Mouse (Mus musculus) olfactory bulb, adult 2 months (tissue): ENCODE data around the gene Cd160. TPM values are rescaled to one million over a fixed set of nuclear protein-coding genes. Genes with fewer than 3 reads are reported as not detected.

Experiments
- H3K27ac ChIP-seq: fragments of 200-500 bp; 2 replicates; pipeline ENCODE4 v1.5.1; 2012; ENCODE audit warnings: low read depth, low read length; ENCODE audit not compliant: insufficient read depth
- H3K4me1 ChIP-seq: fragments of 200-500 bp; 2 replicates; pipeline ENCODE4 v1.6.1; 2012; ENCODE audit warnings: low read length; ENCODE audit not compliant: control insufficient read depth, insufficient read depth
- H3K4me3 ChIP-seq: fragments of 200-500 bp; 2 replicates; pipeline ENCODE4 v1.5.1; 2012; ENCODE audit warnings: mild to moderate bottlenecking, low read depth, low read length, moderate library complexity; ENCODE audit not compliant: insufficient read depth
- CTCF ChIP-seq: fragments of 200-500 bp; IDR thresholded peaks from 2 replicates; pipeline ENCODE4 v1.5.1; 2012; ENCODE audit warnings: low read depth, mild to moderate bottlenecking, low read length, moderate library complexity; ENCODE audit not compliant: insufficient read depth
- POLR2A ChIP-seq: fragments of 200-500 bp; IDR thresholded peaks from 2 replicates; pipeline ENCODE4 v1.6.1; 2012; ENCODE audit warnings: mild to moderate bottlenecking, low read depth, low read length, moderate library complexity; ENCODE audit not compliant: insufficient read depth
- WGBS: fragments of 180-500 bp; shearing (Covaris S2); methylation state at CpG from one replicate; pipeline ENCODE4 v1.1.7; 2018; 5-methylcytosine and 5-hydroxymethylcytosine counted together
- polyA plus RNA-seq: library from polyadenylated mRNA; stranded (reverse); fragments of >200 nt; gene quantifications from 2 replicates; pipeline ENCODE4 v1.2.4, GENCODE M21; 2012; ENCODE audit warnings: low replicate concordance; ENCODE audit not compliant: missing spikeins, insufficient read depth, insufficient read length

The Cd160 gene
- polyA plus RNA-seq, 1 experiment: not detected

- Histone ChIP-seq H3K4me1 (no peaks in the 10 kb centered on the region), H3K27ac (no peak overlapping the region), H3K4me3 (no peak overlapping the region)
- 80% methylated on average over 7 of the region's 7 CpGs for WGBS
- TF ChIP-seq CTCF (no peak), POLR2A (no peak)
These were observed 5.6 kb upstream of the Cd160 start for GRCm38 (mm10) chr3:96834587-96835348.

DNA sequence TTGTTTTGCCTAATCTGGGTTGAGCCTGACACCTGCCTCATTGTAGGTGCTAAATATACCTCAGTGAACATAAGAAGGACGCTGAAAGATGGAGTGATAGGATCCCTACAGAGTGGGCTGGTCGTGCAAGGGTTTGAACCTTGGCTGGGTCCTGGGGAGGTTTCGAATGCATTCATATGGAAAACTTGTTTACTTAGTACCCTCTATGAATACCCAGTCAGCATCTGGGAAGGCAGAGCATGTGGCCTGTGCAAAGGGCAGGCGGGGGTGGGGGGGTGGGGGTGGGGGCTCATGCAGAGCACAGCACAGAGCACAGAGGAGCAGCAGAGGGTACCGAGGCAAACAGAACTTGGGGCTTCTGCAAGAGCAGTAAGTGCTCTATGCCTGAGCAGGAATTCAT, 3.8 kb upstream of the Cd160 start:
- no peak for TF ChIP-seq POLR2A
- TF ChIP-seq CTCF: no peak
- WGBS: 46% methylated on average over 5 of the region's 5 CpGs
- H3K4me1 ChIP-seq: no peaks in the 10 kb centered on the region
- no peak overlapping the region for H3K27ac ChIP-seq
- no peak overlapping the region for H3K4me3 ChIP-seq

GRCm38 (mm10) chr3:96829856-96830255, 705 bp upstream of the Cd160 start:
- no peak for TF ChIP-seq POLR2A
- no peak for TF ChIP-seq CTCF
- H3K27ac ChIP-seq: no peak overlapping the region
- H3K4me1 ChIP-seq: no peaks in the 10 kb centered on the region
- H3K4me3 ChIP-seq: no peak overlapping the region
- 85% methylated on average over 10 of the region's 10 CpGs for WGBS

GRCm38 (mm10) chr3:96828308-96828864, 765 bp downstream of the Cd160 start:
- no peak overlapping the region for H3K4me3 ChIP-seq
- no peaks in the 10 kb centered on the region for H3K4me1 ChIP-seq
- H3K27ac ChIP-seq: no peak overlapping the region
- TF ChIP-seq POLR2A (no peak), CTCF (no peak)
- 59% methylated on average over 15 of the region's 15 CpGs for WGBS

- H3K4me1 ChIP-seq: no peaks in the 10 kb centered on the region
- H3K4me3 ChIP-seq: no peak overlapping the region
- no peak overlapping the region for H3K27ac ChIP-seq
- TF ChIP-seq CTCF: no peak
- TF ChIP-seq POLR2A: no peak
- 51% methylated on average over 11 of the region's 11 CpGs for WGBS
These were observed 3.9 kb downstream of the Cd160 start for GRCm38 (mm10) chr3:96825261-96825660.

GRCm38 (mm10) chr3:96824614-96825013, 4.5 kb downstream of the Cd160 start:
- H3K27ac ChIP-seq: no peak overlapping the region
- TF ChIP-seq CTCF (no peak), POLR2A (no peak)
- WGBS: 48% methylated on average over 12 of the region's 12 CpGs
- no peaks in the 10 kb centered on the region for H3K4me1 ChIP-seq
- H3K4me3 ChIP-seq: no peak overlapping the region

DNA sequence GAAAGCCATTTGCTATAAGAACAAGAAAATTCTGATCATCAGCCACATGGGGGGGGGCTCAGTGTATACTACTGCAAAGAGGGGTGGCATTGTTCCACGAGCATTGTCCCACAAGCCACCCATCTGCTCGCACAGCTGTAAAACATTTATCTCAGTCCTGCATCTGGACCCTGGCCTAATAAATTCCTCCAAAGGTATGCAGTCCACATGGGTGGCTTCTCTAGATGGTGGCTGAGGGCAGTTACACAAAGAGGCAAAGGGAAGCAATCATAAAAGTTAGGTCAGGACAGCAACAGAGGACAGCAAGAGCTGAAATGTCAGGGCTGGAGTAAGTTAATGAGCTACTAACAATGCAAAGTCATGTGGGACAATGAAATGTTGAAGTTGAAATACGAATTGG, 5.5 kb downstream of the Cd160 start:
- no peaks in the 10 kb centered on the region for H3K4me1 ChIP-seq

DNA sequence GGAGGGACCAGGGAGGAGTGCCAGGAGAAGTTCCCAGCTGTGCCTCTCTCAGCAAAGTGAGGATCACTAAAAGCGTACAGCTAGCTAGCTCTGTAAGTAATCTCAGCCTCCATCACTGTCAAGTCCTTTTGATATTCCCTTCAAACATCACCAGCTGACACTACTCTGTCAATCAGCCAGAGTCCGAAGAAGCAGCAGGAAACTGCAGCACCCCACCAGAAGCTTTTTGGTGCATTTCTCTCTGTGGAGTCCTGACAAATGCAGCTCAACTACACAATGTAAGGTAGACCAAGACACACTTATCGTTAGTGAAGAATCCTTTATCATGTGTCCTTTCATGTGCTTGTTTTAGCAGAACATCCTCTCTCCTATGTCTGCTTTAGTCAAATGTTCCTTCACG, 7.6 kb downstream of the Cd160 start:
- TF ChIP-seq POLR2A (no peak), CTCF (no peak)
- H3K4me3 ChIP-seq: no peak overlapping the region
- no peak overlapping the region for H3K27ac ChIP-seq
- WGBS: 92% methylated on average over 4 of the region's 4 CpGs
- no peaks in the 10 kb centered on the region for H3K4me1 ChIP-seq

More for the DNA sequence above, 5.5 kb downstream of the Cd160 start:
- WGBS: 78% methylated on average over 3 of the region's 3 CpGs
- no peak overlapping the region for H3K4me3 ChIP-seq
- H3K27ac ChIP-seq: no peak overlapping the region
- TF ChIP-seq CTCF (no peak), POLR2A (no peak)

- no peak for TF ChIP-seq POLR2A
- TF ChIP-seq CTCF: no peak
- no peaks in the 10 kb centered on the region for H3K4me1 ChIP-seq
- H3K27ac ChIP-seq: no peak overlapping the region
- no peak overlapping the region for H3K4me3 ChIP-seq
- WGBS: 76% methylated on average over 6 of the region's 6 CpGs
These were observed 8.8 kb downstream of the Cd160 start for GRCm38 (mm10) chr3:96820116-96820915.

DNA sequence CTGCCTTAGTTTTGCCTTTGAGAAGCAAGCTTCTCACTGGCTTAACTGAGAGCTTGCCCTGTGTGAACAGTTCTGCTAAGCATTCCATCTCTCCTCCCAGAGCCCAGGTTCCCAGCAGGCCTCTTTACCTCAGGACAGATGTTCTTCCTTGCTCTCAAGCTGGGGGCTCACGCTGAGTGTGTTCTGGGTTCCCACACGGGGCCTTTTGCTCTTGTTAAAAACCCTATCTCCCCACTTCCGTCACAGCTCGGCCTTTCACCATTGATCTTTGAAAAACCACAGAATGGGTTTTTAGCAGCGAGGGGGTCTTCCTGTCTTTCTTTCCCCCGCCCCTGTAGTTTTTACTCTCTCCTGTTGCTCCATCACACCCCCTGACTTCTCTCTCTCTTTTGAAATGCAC, 14.8 kb downstream of the Cd160 start:
- Histone ChIP-seq H3K4me3 (no peak overlapping the region), H3K4me1 (peaks cover 4% of the 10 kb centered on the region), H3K27ac (no peak overlapping the region)
- 85% methylated on average over 6 of the region's 6 CpGs for WGBS
- no peak for TF ChIP-seq POLR2A
- TF ChIP-seq CTCF: no peak
